In genomic region chr8:92518031-92518430, GRCm38 (mm10) we compare ENCODE assay signal across 16 mouse cellular contexts.
DNase-seq lines count a peak whose midpoint lies in the region; ATAC-seq and TF ChIP-seq lines count a peak whose summit lies in the region.
"Had no signal": no experiment of that assay in that cellular context is flagged by ENCODE, and none has a peak within 500 bp of the region (broad histone marks: within the 10 kb centered on the region; RNA-seq: fewer than 3 reads in every experiment).

No protein-coding gene starts in this region.

- POLR2A ChIA-PET in Patski (lab: Charles Lee), result no interaction called here

- no peak overlapping the region for H3K9ac ChIP-seq in embryonic facial prominence, embryonic 14.5 days (ENCODE audit: low read depth, low read length)
- H3K9ac ChIP-seq: lung, embryonic 14.5 days had no signal

- no peaks in the 10 kb centered on the region for H3K4me1 ChIP-seq in embryonic facial prominence, embryonic 14.5 days (ENCODE audit: control insufficient read depth, insufficient read depth, low read length)

- no peak overlapping the region for H3K4me2 ChIP-seq in embryonic facial prominence, embryonic 14.5 days (ENCODE audit: low read depth, low read length)
- H3K4me2 ChIP-seq: liver, embryonic 11.5 days; lung, embryonic 14.5 days had no signal

- H3K4me3 ChIP-seq in embryonic facial prominence, embryonic 14.5 days (ENCODE audit: low read depth, low read length), result no peak overlapping the region

- peaks cover 3% of the 10 kb centered on the region; the same call in 1 of the 2 replicates for H3K9me3 ChIP-seq in embryonic facial prominence, embryonic 14.5 days (ENCODE audit: control insufficient read depth, low read length)

- 57% methylated on average over 8 of the region's 8 CpGs for WGBS in embryonic facial prominence, embryonic 14.5 days

- no peaks in the 10 kb centered on the region for H3K36me3 ChIP-seq in embryonic facial prominence, embryonic 14.5 days (ENCODE audit: control insufficient read depth, insufficient read depth, low read length)

- peak; percentile 18 for DNase-seq in kidney, postnatal 10 days
- DNase-seq in kidney, adult 18-20 months, result no peak
- DNase-seq in Patski (ENCODE audit: low read depth, low spot score), result peak; percentile 2
- peak; percentile 70 for DNase-seq in embryonic facial prominence, embryonic 14.5 days (ENCODE audit: low spot score)
- peak; percentile 44 for DNase-seq in heart, postnatal 4 days
- no peak for DNase-seq in cerebellum, postnatal 4 days (ENCODE audit: low spot score in 2 of 2)
- no peak for DNase-seq in spleen, postnatal 36 days (ENCODE audit: low spot score in 2 of 2)
- no peak for DNase-seq in gastrocnemius, adult 8-10 months (ENCODE audit: low spot score in 2 of 2)
- DNase-seq: cerebellum, postnatal 10 days; kidney, adult 8-10 months; lung, embryonic 14.5 days; thymus, postnatal 25 days had no signal

- CTCF ChIA-PET in Patski (lab: Charles Lee), result interaction anchor here (0.8 to 1.6 kb wide), 2 partner anchors 22 to 27 kb away, joined by 3 read pairs; no protein-coding TSS in a partner anchor

- ATAC-seq in Patski, result no peak
- no peak; the same call in 1 of the 2 replicates for ATAC-seq in embryonic facial prominence, embryonic 14.5 days (ENCODE audit: low read depth)
- ATAC-seq: forebrain, embryonic 14.5 days; hindbrain, embryonic 16.5 days had no signal

- no peak for TF ChIP-seq CTCF in Patski (IDR thresholded peaks at IDR 0.05)

- in situ Hi-C loops in Patski (cut with MboI; ENCODE audit: low pct_unique_long_range_greater_than_20kb), result no loop called here

- H3K27me3 ChIP-seq in Patski, result no peaks in the 10 kb centered on the region
- H3K27me3 ChIP-seq in embryonic facial prominence, embryonic 14.5 days (replicated peaks; ENCODE audit: control insufficient read depth, insufficient read depth, low read length), result no peaks in the 10 kb centered on the region

- H3K27ac ChIP-seq in embryonic facial prominence, embryonic 14.5 days (replicated peaks; ENCODE audit: low read depth, low read length), result no peak overlapping the region
- H3K27ac ChIP-seq: stomach, postnatal 0 days had no signal

Comparison
In these comparisons a context has a peak if more than half of its experiments do, and no peak if none do; other contexts are left out.
1. DNase-seq: peak in kidney, postnatal 10 days (single experiment), Patski (single experiment), embryonic facial prominence, embryonic 14.5 days (single experiment) and heart, postnatal 4 days (single experiment); none in kidney, adult 18-20 months (single experiment), cerebellum, postnatal 4 days (0 of 2), spleen, postnatal 36 days (0 of 2) and gastrocnemius, adult 8-10 months (0 of 2).